Mouse (Mus musculus): ENCODE measurements around the gene Adamts15.
A peak's percentile ranks its signal among the peaks of the same experiment; 100 is the strongest.

The Adamts15 gene

DNA sequence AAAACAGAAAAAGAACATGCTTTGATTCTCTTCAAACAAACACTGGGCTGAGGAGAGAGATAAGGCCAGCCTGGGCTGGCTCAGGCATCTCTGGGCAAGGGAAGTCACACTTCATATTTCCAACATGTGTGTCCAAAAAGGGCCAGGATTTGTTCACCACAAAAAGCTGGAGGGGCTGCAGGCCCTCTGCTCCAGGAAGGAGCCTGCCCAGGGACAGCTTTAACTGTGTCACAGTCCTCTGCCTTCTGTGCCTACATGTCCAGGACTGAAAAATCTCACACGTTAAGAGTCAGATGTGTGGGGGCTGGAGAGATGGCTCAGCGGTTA lies 42.3 kb downstream of the Adamts15 start:
- DNase-seq (ENCODE audit: low spot score in 2 of 2): no peak

- peak; percentile 24 to 34 for DNase-seq (ENCODE audit: low spot score in 2 of 2)
Observed at GRCm38 (mm10) chr9:30879248-30879946, 42.9 kb downstream of the Adamts15 start.

DNA sequence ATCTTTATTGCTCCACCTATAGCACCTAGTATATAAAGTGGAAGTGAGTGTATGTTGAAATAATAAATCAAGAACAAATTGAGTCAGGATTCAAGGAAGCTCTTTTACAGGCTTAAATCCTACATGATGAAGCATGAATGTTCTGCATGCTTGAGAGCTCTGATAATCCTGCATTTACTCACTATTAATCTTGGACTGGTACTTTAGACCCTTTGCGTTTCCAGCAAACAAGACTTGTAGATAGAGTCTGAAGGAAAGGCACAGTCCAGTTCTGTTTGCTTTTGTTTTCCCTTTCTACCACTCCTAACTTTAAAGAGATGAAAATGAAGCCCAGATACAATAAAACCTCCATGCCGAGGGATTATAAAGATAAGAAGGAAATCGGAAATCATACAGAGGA lies 45.7 kb downstream of the Adamts15 start:
- no peak for DNase-seq (ENCODE audit: low spot score in 2 of 2)

- DNase-seq (ENCODE audit: low spot score in 2 of 2): no peak
Observed at GRCm38 (mm10) chr9:30855837-30856236, 66.4 kb downstream of the Adamts15 start.

DNA sequence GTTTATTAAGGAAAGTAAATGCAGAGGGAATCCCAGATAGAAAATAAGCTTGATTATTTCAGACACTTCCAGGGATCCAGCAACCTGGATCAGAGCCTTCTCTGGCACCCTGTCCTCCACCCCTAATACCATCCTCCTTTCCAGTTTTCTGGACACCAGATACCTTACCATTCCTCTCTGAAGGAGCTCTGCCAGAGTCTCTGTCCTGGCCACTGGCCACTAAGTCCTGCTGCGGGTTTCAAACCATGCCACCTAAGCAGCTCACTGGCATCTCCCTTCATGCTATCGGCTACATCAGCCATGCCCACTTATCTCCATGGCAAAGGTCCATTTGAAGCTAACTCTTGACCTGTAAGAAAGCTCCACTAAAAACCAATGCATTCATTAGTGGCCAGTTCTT lies 70.4 kb downstream of the Adamts15 start:
- no peak for DNase-seq (ENCODE audit: low spot score in 2 of 2)

- no peak for DNase-seq (ENCODE audit: low spot score in 2 of 2)
Observed at GRCm38 (mm10) chr9:30849951-30850350, 72.3 kb downstream of the Adamts15 start.

DNA sequence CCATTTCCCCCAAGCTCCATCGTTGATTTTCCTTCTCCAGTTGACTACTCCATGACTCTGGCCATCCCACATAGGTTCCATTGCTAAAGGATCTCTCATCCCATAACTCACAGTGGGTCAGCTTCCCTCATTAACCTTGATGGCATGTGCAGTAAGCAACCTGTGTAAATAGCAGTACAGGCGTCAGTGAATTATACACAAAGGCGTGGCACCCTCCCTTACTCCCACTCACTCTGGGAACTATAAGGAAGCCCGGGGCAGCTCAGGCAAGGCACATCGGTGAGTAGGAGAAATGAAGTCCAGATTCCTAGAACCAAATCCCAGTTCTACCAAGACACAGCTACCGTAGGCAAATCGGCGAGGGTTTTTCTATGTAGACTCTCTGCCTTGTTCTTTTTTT lies 72.8 kb downstream of the Adamts15 start:
- DNase-seq (ENCODE audit: low spot score in 2 of 2): no peak

Measured in heart, adult 9 months (tissue).